Mouse (Mus musculus): ENCODE results near the gene Klc4. TPM values are rescaled to one million over a fixed set of nuclear protein-coding genes. Genes with fewer than 3 reads are reported as not detected.

Gene Klc4
- polyA plus RNA-seq, 1 experiment = 7.8 TPM

GRCm38 (mm10) chr17:46682654-46683389 is 37.0 kb upstream of the Klc4 start:
- no peak overlapping the region for H3ac ChIP-seq (ENCODE audit: control insufficient read depth, insufficient read length, low read depth)
- H3K4me3 ChIP-seq (ENCODE audit: insufficient read depth, poor library complexity, severe bottlenecking) = no peak overlapping the region
- no peaks in the 10 kb centered on the region for H3K27me3 ChIP-seq (ENCODE audit: control insufficient read depth, insufficient read depth, insufficient read length)
- H3K36me3 ChIP-seq (ENCODE audit: control insufficient read depth, insufficient read depth) = peaks cover 47% of the 10 kb centered on the region
- TF ChIP-seq MYOD1 (IDR thresholded peaks at IDR 0.05; ENCODE audit: control insufficient read depth, insufficient read length, low read depth) = no peak
- no peak for TF ChIP-seq CTCF (IDR thresholded peaks at IDR 0.05; ENCODE audit: control insufficient read depth, insufficient read depth, insufficient read length)
- no peak for TF ChIP-seq MAX (IDR thresholded peaks at IDR 0.05)
- no peak for TF ChIP-seq FOSL1 (IDR thresholded peaks at IDR 0.05; ENCODE audit: insufficient read depth, low read length, poor library complexity, severe bottlenecking)
- no peak for TF ChIP-seq CEBPB (IDR thresholded peaks at IDR 0.05; ENCODE audit: low read depth)
- TF ChIP-seq MYOG (IDR thresholded peaks at IDR 0.05; ENCODE audit: control insufficient read depth, extremely low read depth, insufficient read length) = no peak
- TF ChIP-seq USF1 (IDR thresholded peaks at IDR 0.05; ENCODE audit: low read depth) = no peak
- H3K79me3 ChIP-seq (ENCODE audit: low read depth) = peaks cover 19% of the 10 kb centered on the region
- H3K79me2 ChIP-seq (ENCODE audit: control insufficient read depth, insufficient read depth) = peaks cover 40% of the 10 kb centered on the region

GRCm38 (mm10) chr17:46681466-46682118 is 35.8 kb upstream of the Klc4 start:
- peak overlapping the region; percentile 60 for H3ac ChIP-seq (ENCODE audit: control insufficient read depth, insufficient read length, low read depth)
- H3K79me2 ChIP-seq (ENCODE audit: control insufficient read depth, insufficient read depth) = peaks cover 47% of the 10 kb centered on the region
- TF ChIP-seq FOSL1 (IDR thresholded peaks at IDR 0.05; ENCODE audit: insufficient read depth, low read length, poor library complexity, severe bottlenecking) = no peak
- TF ChIP-seq MYOG (IDR thresholded peaks at IDR 0.05; ENCODE audit: control insufficient read depth, extremely low read depth, insufficient read length) = no peak
- no peak for TF ChIP-seq MAX (IDR thresholded peaks at IDR 0.05)
- no peak for TF ChIP-seq CTCF (IDR thresholded peaks at IDR 0.05; ENCODE audit: control insufficient read depth, insufficient read depth, insufficient read length)
- no peak for TF ChIP-seq CEBPB (IDR thresholded peaks at IDR 0.05; ENCODE audit: low read depth)
- TF ChIP-seq USF1 (IDR thresholded peaks at IDR 0.05; ENCODE audit: low read depth) = no peak
- no peak for TF ChIP-seq MYOD1 (IDR thresholded peaks at IDR 0.05; ENCODE audit: control insufficient read depth, insufficient read length, low read depth)
- peaks cover 19% of the 10 kb centered on the region for H3K79me3 ChIP-seq (ENCODE audit: low read depth)
- H3K4me3 ChIP-seq (ENCODE audit: insufficient read depth, poor library complexity, severe bottlenecking) = peak overlapping the region; percentile 52
- peaks cover 47% of the 10 kb centered on the region for H3K36me3 ChIP-seq (ENCODE audit: control insufficient read depth, insufficient read depth)
- H3K27me3 ChIP-seq (ENCODE audit: control insufficient read depth, insufficient read depth, insufficient read length) = no peaks in the 10 kb centered on the region

GRCm38 (mm10) chr17:46680760-46681373 is 35.0 kb upstream of the Klc4 start, which contains the start of gene Klhdc3:
Gene Klhdc3, minus strand, starts transcription at chr17:46680914.
- H3K79me2 ChIP-seq (ENCODE audit: control insufficient read depth, insufficient read depth) = peaks cover 47% of the 10 kb centered on the region
- no peaks in the 10 kb centered on the region for H3K27me3 ChIP-seq (ENCODE audit: control insufficient read depth, insufficient read depth, insufficient read length)
- H3K36me3 ChIP-seq (ENCODE audit: control insufficient read depth, insufficient read depth) = peaks cover 45% of the 10 kb centered on the region
- peak within 1 kb of the TSS; percentile 91 for H3K4me3 ChIP-seq (ENCODE audit: insufficient read depth, poor library complexity, severe bottlenecking)
- TF ChIP-seq CTCF (IDR thresholded peaks at IDR 0.05; ENCODE audit: control insufficient read depth, insufficient read depth, insufficient read length) (no peak), MAX (IDR thresholded peaks at IDR 0.05) (peak; percentile 10), CEBPB (IDR thresholded peaks at IDR 0.05; ENCODE audit: low read depth) (peak; percentile 32)
- H3K79me3 ChIP-seq (ENCODE audit: low read depth) = peaks cover 19% of the 10 kb centered on the region
- H3ac ChIP-seq (ENCODE audit: control insufficient read depth, insufficient read length, low read depth) = peak within 1 kb of the TSS; percentile 68

- TF ChIP-seq USF1 (IDR thresholded peaks at IDR 0.05; ENCODE audit: low read depth) (no peak), MAX (IDR thresholded peaks at IDR 0.05) (no peak), MYOD1 (IDR thresholded peaks at IDR 0.05; ENCODE audit: control insufficient read depth, insufficient read length, low read depth) (no peak), CEBPB (IDR thresholded peaks at IDR 0.05; ENCODE audit: low read depth) (no peak), MYOG (IDR thresholded peaks at IDR 0.05; ENCODE audit: control insufficient read depth, extremely low read depth, insufficient read length) (no peak), CTCF (IDR thresholded peaks at IDR 0.05; ENCODE audit: control insufficient read depth, insufficient read depth, insufficient read length) (no peak), FOSL1 (IDR thresholded peaks at IDR 0.05; ENCODE audit: insufficient read depth, low read length, poor library complexity, severe bottlenecking) (no peak)
- Histone ChIP-seq H3K4me3 (ENCODE audit: insufficient read depth, poor library complexity, severe bottlenecking) (peak overlapping the region; percentile 91), H3K36me3 (ENCODE audit: control insufficient read depth, insufficient read depth) (peaks cover 46% of the 10 kb centered on the region), H3K27me3 (ENCODE audit: control insufficient read depth, insufficient read depth, insufficient read length) (no peaks in the 10 kb centered on the region), H3K79me2 (ENCODE audit: control insufficient read depth, insufficient read depth) (peaks cover 47% of the 10 kb centered on the region), H3K79me3 (ENCODE audit: low read depth) (peaks cover 19% of the 10 kb centered on the region), H3ac (ENCODE audit: control insufficient read depth, insufficient read length, low read depth) (peak overlapping the region; percentile 68)
Observed at GRCm38 (mm10) chr17:46679843-46680759, 34.3 kb upstream of the Klc4 start.

GRCm38 (mm10) chr17:46678911-46679310 is 33.1 kb upstream of the Klc4 start:
- Histone ChIP-seq H3K27me3 (ENCODE audit: control insufficient read depth, insufficient read depth, insufficient read length) (no peaks in the 10 kb centered on the region), H3K79me3 (ENCODE audit: low read depth) (peaks cover 19% of the 10 kb centered on the region), H3K79me2 (ENCODE audit: control insufficient read depth, insufficient read depth) (peaks cover 47% of the 10 kb centered on the region), H3ac (ENCODE audit: control insufficient read depth, insufficient read length, low read depth) (no peak overlapping the region), H3K4me3 (ENCODE audit: insufficient read depth, poor library complexity, severe bottlenecking) (no peak overlapping the region), H3K36me3 (ENCODE audit: control insufficient read depth, insufficient read depth) (peaks cover 42% of the 10 kb centered on the region)
- TF ChIP-seq CTCF (IDR thresholded peaks at IDR 0.05; ENCODE audit: control insufficient read depth, insufficient read depth, insufficient read length) (no peak), MYOG (IDR thresholded peaks at IDR 0.05; ENCODE audit: control insufficient read depth, extremely low read depth, insufficient read length) (no peak), CEBPB (IDR thresholded peaks at IDR 0.05; ENCODE audit: low read depth) (no peak), FOSL1 (IDR thresholded peaks at IDR 0.05; ENCODE audit: insufficient read depth, low read length, poor library complexity, severe bottlenecking) (no peak), MAX (IDR thresholded peaks at IDR 0.05) (no peak), MYOD1 (IDR thresholded peaks at IDR 0.05; ENCODE audit: control insufficient read depth, insufficient read length, low read depth) (no peak), USF1 (IDR thresholded peaks at IDR 0.05; ENCODE audit: low read depth) (no peak)

All from C2C12 (cell line).